Mouse (Mus musculus): ENCODE measurements around the gene Samd4b. TPM values are rescaled to one million over a fixed set of nuclear protein-coding genes. Genes with fewer than 3 reads are reported as not detected.
A peak's percentile ranks its signal among the peaks of the same experiment; 100 is the strongest.
"Not testable (repeated sequence)": the region's sequence is repeated elsewhere in the genome, so short reads cannot be mapped to it uniquely, and the experiment has no call there.

Gene Samd4b
- polyA plus RNA-seq, 1 experiment = 24.4 TPM

DNA sequence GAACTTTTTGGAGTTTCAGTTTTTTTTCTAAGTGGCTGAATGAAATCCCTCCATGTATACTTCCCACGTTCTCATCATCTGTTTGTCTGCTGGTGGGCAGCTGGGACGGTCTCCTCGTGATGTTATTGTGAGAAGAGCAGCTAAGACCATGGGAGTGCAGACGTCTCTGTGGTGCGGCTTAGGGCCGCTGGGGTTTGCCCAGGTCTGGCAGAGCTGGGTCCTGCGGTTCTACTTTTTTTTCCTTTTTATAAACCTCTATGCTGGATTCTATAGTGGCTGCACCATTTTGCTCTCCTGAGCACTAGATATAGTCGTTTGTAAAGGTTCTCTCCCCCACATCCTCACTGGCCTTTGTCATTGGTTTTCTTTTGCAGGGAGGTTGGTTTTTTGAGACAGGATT is 86.5 kb downstream of the Samd4b start:
- Histone ChIP-seq H3K4me1 (ENCODE audit: control insufficient read depth, insufficient read depth, insufficient read length, low read length) (no peaks in the 10 kb centered on the region), H3K27ac (replicated peaks; ENCODE audit: low read depth, low read length) (no peak overlapping the region), H3K4me3 (ENCODE audit: insufficient read depth, low read depth, low read length) (no peak overlapping the region)

DNA sequence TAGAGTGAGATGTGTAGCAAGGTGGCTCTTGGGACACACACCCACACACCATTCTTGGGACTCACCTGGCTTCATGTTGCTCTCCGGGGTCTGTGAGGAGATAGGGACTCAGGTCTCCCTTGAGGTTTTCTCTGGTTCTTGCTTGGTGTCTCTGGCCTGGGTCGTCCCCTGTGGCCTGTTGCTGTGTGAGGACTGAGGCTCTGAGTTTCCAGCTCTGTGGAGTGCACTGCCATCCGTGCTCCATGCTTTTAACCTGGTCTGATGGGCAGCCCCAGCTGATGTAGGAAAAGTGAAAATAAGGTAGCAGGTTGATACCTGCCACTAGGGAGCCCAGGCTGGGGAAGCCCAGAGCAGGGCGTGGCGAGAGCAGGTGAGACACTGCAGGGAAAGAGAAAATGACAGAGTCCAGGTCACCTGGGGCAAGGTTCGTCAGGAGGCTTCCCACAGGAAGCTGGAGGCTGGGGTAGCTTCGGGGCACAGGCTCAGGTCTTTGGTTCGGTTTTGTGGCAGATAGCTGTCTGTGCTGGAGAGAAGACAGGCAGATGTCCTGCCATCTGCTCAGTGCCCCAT is 87.5 kb downstream of the Samd4b start, which contains the start of gene Ifnl2:
Gene Ifnl2 (minus strand): TSS at position 51 of the 570 bp plus-strand sequence.
- not testable (repeated sequence) for H3K27ac ChIP-seq (replicated peaks; ENCODE audit: low read depth, low read length); H3K4me1 ChIP-seq (ENCODE audit: control insufficient read depth, insufficient read depth, insufficient read length, low read length); H3K4me3 ChIP-seq (ENCODE audit: insufficient read depth, low read depth, low read length)

DNA sequence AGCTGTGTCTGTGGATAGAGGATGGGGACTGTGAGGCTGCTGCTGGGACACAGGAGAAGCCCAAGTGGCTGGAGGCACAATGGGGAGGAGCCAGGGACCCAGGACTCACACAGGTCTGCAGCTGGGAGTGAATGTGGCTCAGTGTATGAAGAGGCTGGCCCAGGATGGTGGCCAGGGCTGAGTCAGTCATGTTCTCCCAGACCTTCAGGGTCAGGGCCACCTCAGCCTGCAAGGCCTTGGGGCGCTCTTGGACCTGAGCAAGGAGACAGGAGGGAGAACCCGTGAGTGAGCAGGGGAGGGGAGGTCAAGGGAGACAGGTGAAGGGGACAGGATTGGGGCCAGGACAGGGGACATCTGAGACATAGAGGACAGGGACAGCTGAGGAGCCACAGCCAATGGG is 88.8 kb downstream of the Samd4b start:
- H3K4me3 ChIP-seq (ENCODE audit: insufficient read depth, low read depth, low read length); H3K27ac ChIP-seq (replicated peaks; ENCODE audit: low read depth, low read length); H3K4me1 ChIP-seq (ENCODE audit: control insufficient read depth, insufficient read depth, insufficient read length, low read length): not testable (repeated sequence)

DNA sequence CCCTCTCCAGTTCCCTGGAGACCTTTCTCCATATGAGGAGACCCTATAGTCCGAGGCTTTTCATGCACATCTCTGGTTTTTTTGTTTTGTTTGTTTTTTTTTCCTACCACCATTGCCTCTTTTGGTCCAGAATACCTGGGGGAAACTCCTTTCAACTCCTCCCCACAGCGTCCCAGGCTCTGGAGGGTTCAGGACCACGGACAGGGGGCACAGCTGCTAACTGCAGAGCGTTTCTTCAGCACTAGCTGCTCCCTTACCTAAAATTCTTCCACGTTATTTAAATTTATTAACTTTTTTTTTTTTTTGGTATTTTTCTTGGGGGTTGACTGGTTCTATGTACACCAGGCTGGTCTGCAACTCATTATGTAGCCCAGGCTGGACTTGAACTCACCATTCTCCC is 92.4 kb downstream of the Samd4b start:
- Histone ChIP-seq H3K27ac (replicated peaks; ENCODE audit: low read depth, low read length) (no peak overlapping the region), H3K4me1 (ENCODE audit: control insufficient read depth, insufficient read depth, insufficient read length, low read length) (no peaks in the 10 kb centered on the region), H3K4me3 (ENCODE audit: insufficient read depth, low read depth, low read length) (no peak overlapping the region)

DNA sequence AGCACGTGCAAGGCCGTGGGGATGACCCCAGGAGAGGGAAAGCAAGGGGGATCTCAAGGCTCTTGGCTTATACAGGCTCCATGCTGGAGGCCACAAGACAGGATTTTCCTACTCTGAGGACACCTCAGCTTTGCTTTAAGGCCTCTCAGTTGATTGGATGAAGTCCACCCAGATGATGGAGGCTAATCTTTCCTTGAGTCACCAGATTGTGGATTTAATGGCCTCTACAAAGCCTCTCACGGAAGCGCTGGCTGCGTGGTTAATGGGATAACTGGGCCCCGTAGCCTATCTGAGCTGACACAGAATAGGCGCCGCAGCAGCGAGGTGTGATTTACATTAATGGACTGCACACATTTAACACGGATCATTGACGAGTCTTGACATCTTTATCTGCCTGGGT is 102.5 kb downstream of the Samd4b start:
- no peak overlapping the region for H3K4me3 ChIP-seq (ENCODE audit: insufficient read depth, low read depth, low read length)
- H3K27ac ChIP-seq (replicated peaks; ENCODE audit: low read depth, low read length) = no peak overlapping the region
- H3K4me1 ChIP-seq (ENCODE audit: control insufficient read depth, insufficient read depth, insufficient read length, low read length) = no peaks in the 10 kb centered on the region

DNA sequence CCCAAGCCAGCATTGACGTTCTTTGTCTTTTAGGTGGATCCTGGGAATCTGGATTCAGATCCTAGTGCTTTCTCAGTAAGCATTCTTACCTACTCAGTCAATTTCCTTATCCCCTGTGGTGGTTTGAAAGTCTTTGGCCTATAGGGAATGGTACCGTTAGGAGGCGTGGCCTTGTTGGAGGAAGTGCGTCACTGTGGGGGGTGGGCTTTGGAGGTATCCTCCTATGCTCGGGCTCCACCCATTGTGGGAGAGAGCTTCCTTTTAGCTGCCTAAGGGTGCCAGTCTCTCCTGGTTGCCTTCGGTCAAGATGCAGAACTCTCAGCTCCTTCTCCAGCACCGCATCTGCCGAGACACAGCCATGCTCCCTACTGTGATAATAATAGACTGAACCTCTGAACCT is 105.6 kb downstream of the Samd4b start:
- no peaks in the 10 kb centered on the region for H3K4me1 ChIP-seq (ENCODE audit: control insufficient read depth, insufficient read depth, insufficient read length, low read length)
- no peak overlapping the region for H3K4me3 ChIP-seq (ENCODE audit: insufficient read depth, low read depth, low read length)
- no peak overlapping the region for H3K27ac ChIP-seq (replicated peaks; ENCODE audit: low read depth, low read length)

DNA sequence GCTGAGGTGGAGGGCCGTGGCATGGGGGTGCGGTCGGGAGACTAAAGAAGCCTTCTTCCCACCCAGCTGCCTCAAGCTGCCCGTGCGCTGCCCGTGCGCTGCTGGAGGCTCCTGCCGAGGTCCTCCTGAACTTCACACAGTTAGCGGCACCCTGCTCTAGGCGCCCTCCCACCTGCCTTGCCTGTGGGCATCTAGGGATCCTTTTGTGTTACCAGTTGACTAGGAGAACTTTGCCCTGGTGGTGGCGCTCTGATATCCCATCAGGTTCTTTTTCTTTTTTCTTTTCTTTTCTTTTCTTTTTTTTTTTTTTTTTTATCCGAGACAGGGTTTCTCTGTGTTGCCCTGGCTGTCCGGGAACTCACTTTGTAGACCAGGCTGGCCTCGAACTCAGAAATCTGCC is 107.0 kb downstream of the Samd4b start:
- no peak overlapping the region for H3K4me3 ChIP-seq (ENCODE audit: insufficient read depth, low read depth, low read length)
- no peaks in the 10 kb centered on the region for H3K4me1 ChIP-seq (ENCODE audit: control insufficient read depth, insufficient read depth, insufficient read length, low read length)
- no peak overlapping the region for H3K27ac ChIP-seq (replicated peaks; ENCODE audit: low read depth, low read length)

DNA sequence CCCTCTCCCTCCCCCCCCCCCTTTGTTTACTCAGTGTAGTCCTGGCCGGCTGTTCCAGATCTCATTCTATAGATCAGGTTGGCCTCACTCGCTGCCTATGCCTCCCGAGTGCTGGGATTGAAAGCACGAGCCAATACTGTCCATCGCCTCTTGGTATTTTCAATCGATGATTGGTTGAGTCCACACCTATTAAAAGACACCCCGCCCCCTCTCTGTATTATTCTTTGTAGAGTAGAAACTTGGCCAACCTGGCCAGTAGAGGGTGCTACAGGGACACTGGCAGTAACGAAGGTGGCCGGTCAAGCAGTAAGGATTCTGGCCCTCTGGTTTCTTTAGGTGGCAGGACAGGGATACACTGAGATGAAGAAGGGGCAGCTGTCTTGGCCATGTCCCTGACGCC is 107.5 kb downstream of the Samd4b start:
- no peak overlapping the region for H3K27ac ChIP-seq (replicated peaks; ENCODE audit: low read depth, low read length)
- H3K4me3 ChIP-seq (ENCODE audit: insufficient read depth, low read depth, low read length) = no peak overlapping the region
- H3K4me1 ChIP-seq (ENCODE audit: control insufficient read depth, insufficient read depth, insufficient read length, low read length) = no peaks in the 10 kb centered on the region

DNA sequence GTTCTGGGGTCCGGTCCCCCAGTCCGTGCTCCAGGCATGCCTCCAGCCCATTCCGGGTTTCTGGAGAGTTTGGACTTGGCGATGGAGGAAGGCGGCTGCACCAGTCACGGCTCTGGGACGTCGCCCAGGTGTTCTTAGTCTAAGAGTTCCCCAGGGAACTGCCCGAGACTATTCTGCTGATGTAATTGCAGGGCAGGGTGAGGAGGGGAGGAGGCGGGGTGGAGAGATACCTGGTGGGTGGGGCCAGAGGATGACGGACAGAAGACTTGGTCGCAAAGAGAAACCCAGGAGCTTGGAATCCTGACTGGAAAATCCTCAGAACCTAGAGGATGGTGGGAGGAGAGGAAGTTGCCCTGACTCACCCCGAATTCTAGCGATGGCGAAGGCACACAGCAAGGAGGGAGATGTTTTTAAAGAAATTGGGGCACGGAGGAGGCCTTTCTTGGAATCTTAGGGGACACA is 109.9 kb downstream of the Samd4b start:
- H3K4me3 ChIP-seq (ENCODE audit: insufficient read depth, low read depth, low read length) = no peak overlapping the region
- H3K4me1 ChIP-seq (ENCODE audit: control insufficient read depth, insufficient read depth, insufficient read length, low read length) = no peaks in the 10 kb centered on the region
- no peak overlapping the region for H3K27ac ChIP-seq (replicated peaks; ENCODE audit: low read depth, low read length)

DNA sequence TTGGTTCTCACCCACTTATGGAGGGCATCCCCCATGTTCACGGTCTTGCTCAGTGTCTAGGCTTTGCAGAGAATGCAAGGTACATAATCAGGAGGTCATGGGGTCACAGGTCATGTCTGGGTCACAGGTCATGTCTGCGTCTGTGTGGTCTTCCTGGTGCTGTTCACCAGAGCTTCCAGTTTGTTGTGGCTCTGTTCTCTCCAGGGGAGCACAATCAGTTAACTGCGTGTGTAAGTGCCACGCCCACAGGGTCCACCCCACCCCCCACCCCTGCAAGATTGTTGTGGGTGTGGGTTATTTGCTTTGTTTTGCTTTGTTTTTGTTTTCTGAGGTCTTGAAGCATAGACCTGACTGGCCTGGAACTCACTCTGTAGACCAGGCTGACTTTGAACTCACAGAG is 113.8 kb downstream of the Samd4b start:
- no peaks in the 10 kb centered on the region for H3K4me1 ChIP-seq (ENCODE audit: control insufficient read depth, insufficient read depth, insufficient read length, low read length)
- H3K27ac ChIP-seq (replicated peaks; ENCODE audit: low read depth, low read length) = no peak overlapping the region
- no peak overlapping the region for H3K4me3 ChIP-seq (ENCODE audit: insufficient read depth, low read depth, low read length)

DNA sequence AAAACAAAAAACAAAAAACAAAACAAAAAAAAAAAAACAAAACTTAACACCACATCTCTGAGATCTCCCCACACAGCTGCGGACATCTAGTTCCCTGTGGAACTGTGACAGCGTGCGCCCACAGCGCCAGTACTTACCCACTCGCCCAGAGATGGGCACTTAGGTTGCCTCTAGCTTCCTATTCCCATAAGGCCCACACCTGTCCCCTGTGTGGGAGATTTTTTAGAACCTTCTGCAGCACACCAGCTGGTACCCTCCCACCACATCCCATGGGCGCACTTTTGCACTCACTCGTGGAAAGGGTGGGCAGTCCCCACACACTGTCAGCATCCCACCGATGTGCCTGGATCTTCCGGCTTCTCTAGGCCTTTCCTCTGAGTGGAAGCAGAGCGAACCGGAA is 115.1 kb downstream of the Samd4b start:
- no peaks in the 10 kb centered on the region for H3K4me1 ChIP-seq (ENCODE audit: control insufficient read depth, insufficient read depth, insufficient read length, low read length)
- no peak overlapping the region for H3K4me3 ChIP-seq (ENCODE audit: insufficient read depth, low read depth, low read length)
- H3K27ac ChIP-seq (replicated peaks; ENCODE audit: low read depth, low read length) = no peak overlapping the region

DNA sequence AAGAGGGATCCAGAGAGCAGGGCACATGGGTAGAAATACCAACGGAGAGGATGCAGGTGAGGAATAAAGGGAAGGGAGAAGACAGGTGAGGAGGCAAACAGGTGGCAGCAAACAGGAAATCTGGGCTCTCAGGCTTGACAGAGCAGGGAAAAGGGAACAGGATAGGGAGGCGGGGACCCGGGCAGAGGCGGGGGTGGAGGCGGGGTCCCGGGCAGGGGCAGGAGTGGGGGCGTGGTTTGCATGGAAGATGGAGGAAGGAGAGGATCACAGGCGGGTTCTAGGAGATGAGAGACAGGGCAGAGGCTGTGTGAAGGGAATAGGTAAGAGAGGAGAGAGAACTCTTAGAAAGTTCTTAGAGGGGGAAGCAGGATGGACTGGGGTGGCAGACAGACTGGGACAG is 119.1 kb downstream of the Samd4b start:
- no peaks in the 10 kb centered on the region for H3K4me1 ChIP-seq (ENCODE audit: control insufficient read depth, insufficient read depth, insufficient read length, low read length)
- H3K27ac ChIP-seq (replicated peaks; ENCODE audit: low read depth, low read length) = no peak overlapping the region

DNA sequence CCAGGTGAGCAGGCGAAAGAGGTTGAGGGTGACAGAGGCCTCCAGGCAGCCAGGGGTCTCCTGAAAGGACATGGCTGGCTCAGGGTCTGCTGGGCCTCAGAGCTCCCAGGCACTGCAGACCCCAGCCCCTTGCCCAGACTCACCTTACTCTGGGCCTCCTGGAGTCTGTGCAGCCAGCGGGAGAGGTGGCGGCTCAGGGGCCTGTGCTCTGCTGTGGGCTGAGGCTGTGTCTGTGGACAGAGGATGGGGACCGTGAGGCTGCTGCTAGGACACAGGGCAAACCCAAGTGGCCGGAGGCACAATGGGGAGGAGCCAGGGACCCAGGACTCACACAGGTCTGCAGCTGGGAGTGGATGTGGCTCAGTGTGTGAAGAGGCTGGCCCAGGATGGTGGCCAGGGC is 120.6 kb downstream of the Samd4b start:
- H3K27ac ChIP-seq (replicated peaks; ENCODE audit: low read depth, low read length) = no peak overlapping the region

More for the DNA sequence above, 119.1 kb downstream of the Samd4b start:
- no peak overlapping the region for H3K4me3 ChIP-seq (ENCODE audit: insufficient read depth, low read depth, low read length)

DNA sequence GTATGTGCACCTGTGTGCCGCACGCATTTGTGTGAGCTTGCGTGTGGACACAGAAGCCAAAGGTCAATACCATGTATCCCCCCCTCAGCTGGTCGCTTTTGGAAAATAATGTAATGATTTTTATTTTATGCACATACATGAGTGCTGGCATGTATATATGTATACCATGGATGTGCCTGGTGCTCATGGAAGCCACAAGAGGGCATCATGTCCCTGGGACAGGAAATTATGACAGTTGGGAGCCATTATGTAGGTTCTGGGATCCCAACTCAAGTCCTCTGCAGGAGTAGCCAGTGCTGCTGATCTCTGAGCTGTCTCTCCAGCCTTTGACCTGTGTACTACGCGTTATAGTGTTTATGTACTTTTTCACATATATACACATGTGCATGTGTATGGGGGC is 121.8 kb downstream of the Samd4b start:
- Histone ChIP-seq H3K27ac (replicated peaks; ENCODE audit: low read depth, low read length) (no peak overlapping the region), H3K4me3 (ENCODE audit: insufficient read depth, low read depth, low read length) (no peak overlapping the region), H3K4me1 (ENCODE audit: control insufficient read depth, insufficient read depth, insufficient read length, low read length) (no peaks in the 10 kb centered on the region)

More for the DNA sequence above, 120.6 kb downstream of the Samd4b start:
- no peak overlapping the region for H3K4me3 ChIP-seq (ENCODE audit: insufficient read depth, low read depth, low read length)
- no peaks in the 10 kb centered on the region for H3K4me1 ChIP-seq (ENCODE audit: control insufficient read depth, insufficient read depth, insufficient read length, low read length)

DNA sequence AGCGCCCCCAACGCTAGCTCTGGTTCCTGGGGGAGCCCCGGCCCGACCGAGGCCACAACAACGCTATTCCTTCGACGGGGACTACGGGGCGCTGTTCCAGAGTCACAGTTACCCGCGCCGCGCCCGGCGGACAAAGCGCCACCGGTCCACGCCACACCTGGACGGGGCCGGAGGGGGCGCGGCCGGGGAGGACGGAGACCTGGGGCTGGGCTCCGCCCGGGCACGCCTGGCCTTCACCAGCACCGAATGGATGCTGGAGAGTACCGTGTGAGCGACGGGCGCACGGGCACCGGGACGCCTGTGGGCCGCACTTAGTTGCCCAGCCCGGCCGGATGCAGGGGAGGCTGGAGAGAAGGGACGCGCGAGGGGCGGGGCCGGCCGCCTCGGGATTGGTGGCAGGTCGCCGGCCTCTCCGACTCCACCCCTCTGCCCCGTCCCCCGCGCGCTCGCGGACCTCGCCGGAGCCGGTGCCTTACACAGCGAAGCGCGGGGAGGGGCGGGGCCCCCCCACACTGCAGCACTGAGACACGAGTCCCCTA is 130.7 kb downstream of the Samd4b start:
- H3K4me1 ChIP-seq (ENCODE audit: control insufficient read depth, insufficient read depth, insufficient read length, low read length) = no peaks in the 10 kb centered on the region
- H3K27ac ChIP-seq (replicated peaks; ENCODE audit: low read depth, low read length) = no peak overlapping the region
- peak overlapping the region; percentile 35 for H3K4me3 ChIP-seq (ENCODE audit: insufficient read depth, low read depth, low read length)

DNA sequence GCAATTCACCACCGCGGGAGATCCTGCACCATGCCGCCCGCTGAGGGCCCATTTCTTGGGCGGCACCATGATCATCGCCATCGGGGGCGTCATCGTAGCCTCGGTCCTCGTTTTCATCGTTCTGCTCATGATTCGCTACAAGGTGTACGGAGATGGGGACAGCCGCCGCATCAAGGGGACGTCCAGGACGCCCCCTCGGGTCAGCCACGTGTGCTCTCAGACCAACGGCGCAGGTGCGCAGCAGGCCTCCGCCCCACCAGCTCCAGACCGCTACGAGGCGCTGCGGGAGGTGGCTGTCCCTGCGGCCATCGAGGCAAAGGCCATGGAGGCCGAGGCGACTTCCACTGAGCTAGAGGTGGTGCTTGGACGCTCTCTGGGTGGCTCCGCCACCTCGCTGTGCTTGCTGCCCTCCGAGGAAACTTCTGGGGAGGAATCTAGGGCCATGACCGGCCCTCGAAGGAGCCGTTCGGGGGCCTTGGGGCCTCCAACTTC is 131.2 kb downstream of the Samd4b start:
- H3K4me1 ChIP-seq (ENCODE audit: control insufficient read depth, insufficient read depth, insufficient read length, low read length) = no peaks in the 10 kb centered on the region
- peak overlapping the region; percentile 35; the same call in 1 of the 2 replicates for H3K4me3 ChIP-seq (ENCODE audit: insufficient read depth, low read depth, low read length)

More for the DNA sequence above, 131.2 kb downstream of the Samd4b start:
- H3K27ac ChIP-seq (replicated peaks; ENCODE audit: low read depth, low read length) = no peak overlapping the region

Data from brown adipose tissue, adult 24 weeks (tissue).